Mouse (Mus musculus) megakaryocyte progenitor cell, adult 5-6 weeks (primary cell): ENCODE measurements around the gene Gas7. TPM values are rescaled to one million over a fixed set of nuclear protein-coding genes. Genes with fewer than 3 reads are reported as not detected.
A peak's percentile ranks its signal among the peaks of the same experiment; 100 is the strongest.

Experiments used
- ATAC-seq: replicated peaks from 2 replicates; pipeline ENCODE4 v1.8.0; 2016; ENCODE audit warnings: mild to moderate bottlenecking, moderate TSS enrichment, inconsistent platforms; ENCODE audit not compliant: poor library complexity
- total RNA-seq, 2 experiments: library from RNA; stranded (forward) in 1 of 2; stranded (reverse) in 1 of 2; fragments of 157-497, 149-512 nt in 1 of 2; fragments of 200-1000 nt in 1 of 2; gene quantifications; 2 replicates each; pipeline versions ENCODE4 v1.2.3 to v1.2.4; 2015 to 2017

The Gas7 gene
- total RNA-seq (2015): 10.0 and 15.0 TPM in 2 replicates
- 8.7 and 13.2 TPM in 2 replicates for total RNA-seq (2017)

GRCm38 (mm10) chr11:67454874-67455526 lies at the start of gene Gas7:
Gene Gas7, plus strand, starts transcription at chr11:67455437.
- ATAC-seq: peak; percentile 10; the same call in 1 of the 2 replicates

DNA sequence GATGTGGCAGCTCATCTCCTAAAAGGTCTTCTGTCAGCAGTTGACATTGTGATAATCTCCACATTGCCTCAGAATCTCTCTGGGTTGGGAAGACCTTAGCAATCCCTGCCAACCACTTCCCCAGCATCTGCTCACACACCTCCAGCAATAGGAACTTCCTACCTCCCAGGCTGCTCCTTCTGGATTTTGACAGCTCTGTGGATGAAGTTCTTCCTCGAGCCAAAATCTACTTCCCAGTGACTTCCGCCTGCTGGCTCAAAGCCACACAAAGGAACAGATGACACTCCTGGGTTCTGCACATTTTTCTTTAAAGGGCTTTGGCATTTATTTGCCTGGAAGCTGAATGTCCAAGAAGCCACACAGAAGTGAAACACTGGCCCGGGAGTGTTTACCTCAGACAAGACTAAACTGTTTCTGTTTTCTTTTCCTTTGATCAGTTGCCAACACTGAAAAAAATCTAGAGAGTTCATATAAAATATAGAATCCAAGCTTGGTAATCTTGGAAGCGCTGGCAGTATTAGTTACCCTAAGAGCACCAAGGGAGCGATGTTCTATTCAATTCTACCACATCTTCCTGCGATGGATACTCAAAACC lies 40.8 kb upstream of the Gas7 start:
- no peak for ATAC-seq

- ATAC-seq: no peak
Observed at GRCm38 (mm10) chr11:67423575-67423974, 31.7 kb upstream of the Gas7 start.

DNA sequence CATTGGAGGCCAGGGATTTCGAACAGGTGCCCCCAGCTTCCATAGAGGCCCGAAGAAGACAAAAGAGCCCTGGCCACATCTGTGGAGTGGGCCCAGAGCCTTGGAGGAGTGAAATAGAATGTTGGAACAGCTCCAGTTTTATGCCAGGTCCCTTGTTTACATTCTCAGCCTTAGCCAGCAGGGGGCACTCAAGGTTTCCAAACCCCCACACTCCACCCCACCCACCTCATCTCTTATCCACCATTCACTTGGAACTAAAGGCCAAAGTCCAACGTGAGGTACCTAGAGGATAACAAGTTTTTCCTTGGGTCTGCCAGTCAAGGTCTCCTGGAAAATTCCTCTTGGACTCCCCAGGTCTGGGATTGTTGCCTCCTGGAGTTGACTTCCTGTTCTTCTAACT lies 27.0 kb upstream of the Gas7 start:
- ATAC-seq: peak; percentile 77

- peak; percentile 31; the same call in 1 of the 2 replicates for ATAC-seq
Observed at GRCm38 (mm10) chr11:67429836-67430235, 25.4 kb upstream of the Gas7 start.

DNA sequence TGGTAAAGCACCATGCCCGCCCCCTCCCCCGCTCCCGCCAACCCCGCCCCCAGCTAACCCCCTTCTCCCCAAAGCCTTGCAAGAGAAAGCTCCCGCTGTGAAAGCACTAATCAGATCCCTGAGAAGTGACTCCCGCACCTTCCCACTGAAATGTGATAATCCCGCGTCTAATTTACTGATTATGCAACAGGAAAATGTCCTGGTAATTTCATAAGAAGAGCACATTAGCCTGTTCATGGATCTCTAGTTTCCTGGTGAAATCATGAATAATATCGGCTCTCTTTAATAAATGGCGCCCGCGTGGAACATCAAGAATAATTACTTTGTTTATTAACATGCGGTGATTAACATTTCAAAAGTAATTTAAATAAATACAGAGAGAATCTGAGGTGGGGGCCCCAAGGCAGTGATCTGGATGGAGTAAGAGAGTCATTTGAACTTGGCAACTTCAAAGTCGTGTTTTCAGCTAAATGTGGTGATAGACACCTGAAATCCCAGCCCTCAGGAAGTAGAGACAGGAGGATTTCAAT lies 24.1 kb upstream of the Gas7 start:
- no peak for ATAC-seq

GRCm38 (mm10) chr11:67431864-67432263 lies 23.4 kb upstream of the Gas7 start:
- no peak for ATAC-seq

DNA sequence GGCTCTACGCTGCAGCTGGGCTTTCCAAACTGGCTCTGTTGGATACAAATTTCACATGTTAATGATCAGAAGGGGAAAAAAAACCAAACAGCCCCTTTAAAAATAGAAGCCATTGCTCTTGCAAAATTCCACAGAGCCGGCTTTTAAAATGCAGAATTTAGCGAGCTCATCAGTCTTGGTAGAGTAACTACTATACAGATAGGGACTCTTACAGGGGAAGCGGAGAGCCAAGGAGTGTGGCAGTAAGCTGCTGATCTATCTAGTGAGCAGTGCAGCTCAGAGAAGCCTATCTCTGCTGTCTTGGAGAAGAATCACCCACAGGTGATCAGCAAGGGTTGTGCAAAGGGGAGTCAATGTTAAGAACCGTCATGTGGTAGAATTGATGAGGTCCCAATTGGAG lies 21.5 kb upstream of the Gas7 start:
- no peak for ATAC-seq

DNA sequence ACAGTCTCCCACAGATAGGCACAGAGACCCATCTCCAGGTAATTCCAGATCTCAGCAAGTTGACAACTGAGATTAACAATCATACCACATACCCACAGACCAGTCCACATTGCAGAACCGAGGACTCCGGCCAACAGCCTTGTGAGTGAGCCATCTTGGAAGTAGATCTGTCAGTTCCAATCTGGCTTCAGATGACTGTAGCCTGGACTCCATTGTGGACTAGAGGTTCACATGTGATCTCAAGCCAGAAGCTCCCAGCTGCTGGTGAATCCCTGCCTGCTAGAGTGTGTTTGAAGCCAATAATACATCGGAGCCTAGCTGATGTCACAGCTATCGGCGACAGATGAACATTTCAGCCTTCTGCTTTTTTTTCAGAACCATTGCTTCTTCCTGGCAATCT lies 16.5 kb upstream of the Gas7 start:
- ATAC-seq: no peak

DNA sequence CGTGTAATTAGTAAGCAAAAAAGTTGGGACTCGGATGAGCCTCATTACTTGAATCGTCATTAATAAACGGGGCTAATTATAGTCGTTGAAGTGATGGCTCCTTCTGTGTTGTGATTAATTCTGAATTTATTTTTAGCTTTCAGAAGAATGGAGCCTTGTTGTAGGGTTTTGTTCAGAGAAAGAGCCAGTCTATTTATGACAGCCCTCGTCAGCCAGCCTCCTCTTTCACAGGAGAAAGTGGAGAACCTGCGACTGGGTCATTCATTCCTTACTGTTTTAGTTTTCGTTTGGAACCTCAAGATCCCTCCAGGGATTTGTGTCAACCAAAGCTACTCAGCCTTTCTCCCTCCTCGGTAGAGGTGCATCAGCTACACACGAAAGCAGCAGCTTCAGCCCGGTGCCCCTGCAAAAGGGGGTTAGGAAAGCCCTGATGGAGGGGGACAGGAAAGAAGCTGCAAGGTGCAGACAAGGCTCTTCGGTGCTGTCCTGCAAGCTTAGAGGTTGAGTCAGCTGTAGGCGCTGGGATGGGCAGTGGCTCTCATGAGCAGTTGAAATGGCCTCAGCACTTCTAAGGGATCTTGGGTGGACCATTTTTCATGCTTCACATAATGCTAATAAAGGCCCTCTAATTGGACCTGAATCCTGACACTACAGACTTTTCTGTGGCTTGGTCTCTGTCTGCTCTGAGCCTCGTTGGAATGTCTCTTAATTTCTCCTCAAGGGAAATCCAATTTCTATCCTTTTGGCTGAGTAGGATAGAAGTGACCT lies 10.0 kb upstream of the Gas7 start:
- no peak for ATAC-seq

- ATAC-seq: peak; percentile 48
Observed at GRCm38 (mm10) chr11:67451525-67451924, 3.7 kb upstream of the Gas7 start.

DNA sequence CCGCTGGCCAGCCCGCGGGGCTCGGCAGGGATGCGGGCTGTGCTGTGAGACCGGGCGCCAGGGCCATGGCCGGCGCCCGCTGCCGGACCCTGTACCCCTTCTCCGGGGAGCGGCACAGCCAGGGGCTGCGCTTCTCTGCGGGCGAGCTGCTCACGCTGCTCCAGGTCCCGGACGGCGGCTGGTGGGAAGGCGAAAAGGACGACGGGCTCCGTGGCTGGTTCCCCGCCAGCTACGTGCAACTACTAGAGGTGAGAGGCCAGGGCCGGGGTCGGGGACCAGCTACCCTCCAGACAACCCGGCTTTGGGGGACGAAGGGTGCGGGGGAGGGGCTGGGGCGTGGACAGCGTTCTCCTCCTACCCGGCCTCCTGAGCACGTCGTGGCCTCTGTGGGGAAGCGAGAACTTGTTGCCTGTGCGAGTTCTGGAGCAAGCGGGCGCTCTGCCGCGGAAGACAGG lies 317 bp downstream of the Gas7 start:
- no peak for ATAC-seq

- no peak for ATAC-seq
Observed at GRCm38 (mm10) chr11:67456029-67456428, 792 bp downstream of the Gas7 start.

DNA sequence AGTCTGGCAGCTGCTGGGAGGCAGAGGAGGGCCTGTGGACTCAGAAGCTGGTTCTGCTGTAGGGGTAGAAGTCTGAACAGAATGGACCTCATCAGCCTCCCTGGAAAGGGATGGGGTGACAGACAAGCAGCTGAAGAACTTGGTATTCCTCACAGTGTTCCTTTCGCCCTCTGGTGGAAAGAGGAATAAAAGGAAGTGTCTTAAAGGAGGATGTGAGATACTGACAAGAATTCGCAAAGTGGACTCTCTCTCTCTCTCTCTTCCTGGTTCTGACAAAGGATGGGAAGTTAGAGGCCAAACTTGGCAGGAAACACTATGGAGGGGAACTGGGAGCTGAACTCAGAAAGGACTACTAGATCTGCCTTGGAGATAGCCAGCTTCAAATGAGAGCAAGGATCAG lies 2.9 kb downstream of the Gas7 start:
- peak; percentile 51 for ATAC-seq

- ATAC-seq: no peak
Observed at GRCm38 (mm10) chr11:67467132-67467531, 11.9 kb downstream of the Gas7 start.

DNA sequence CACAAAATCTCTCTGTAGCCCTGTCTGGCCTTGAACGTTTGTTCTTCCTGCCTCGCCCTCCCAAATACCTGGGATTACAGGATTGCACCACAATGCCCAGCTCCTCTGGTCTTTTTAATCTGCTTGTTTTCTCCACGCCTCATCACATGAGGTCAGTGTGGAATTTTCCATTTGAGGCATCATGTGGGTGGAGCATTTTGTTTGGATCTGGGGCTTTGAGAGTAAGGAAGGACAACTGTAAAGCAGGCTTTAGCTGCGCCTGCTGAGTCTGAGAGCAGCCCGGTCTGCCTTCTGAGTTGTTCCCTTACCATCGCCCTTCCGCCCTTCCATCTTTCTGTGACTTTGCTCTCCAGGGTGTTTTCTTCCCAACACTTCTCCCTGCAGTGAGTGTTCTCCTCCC lies 13.6 kb downstream of the Gas7 start:
- no peak for ATAC-seq

- no peak for ATAC-seq
Observed at GRCm38 (mm10) chr11:67474590-67474989, 19.4 kb downstream of the Gas7 start.

GRCm38 (mm10) chr11:67479534-67479933 lies 24.3 kb downstream of the Gas7 start:
- ATAC-seq: peak; percentile 72

DNA sequence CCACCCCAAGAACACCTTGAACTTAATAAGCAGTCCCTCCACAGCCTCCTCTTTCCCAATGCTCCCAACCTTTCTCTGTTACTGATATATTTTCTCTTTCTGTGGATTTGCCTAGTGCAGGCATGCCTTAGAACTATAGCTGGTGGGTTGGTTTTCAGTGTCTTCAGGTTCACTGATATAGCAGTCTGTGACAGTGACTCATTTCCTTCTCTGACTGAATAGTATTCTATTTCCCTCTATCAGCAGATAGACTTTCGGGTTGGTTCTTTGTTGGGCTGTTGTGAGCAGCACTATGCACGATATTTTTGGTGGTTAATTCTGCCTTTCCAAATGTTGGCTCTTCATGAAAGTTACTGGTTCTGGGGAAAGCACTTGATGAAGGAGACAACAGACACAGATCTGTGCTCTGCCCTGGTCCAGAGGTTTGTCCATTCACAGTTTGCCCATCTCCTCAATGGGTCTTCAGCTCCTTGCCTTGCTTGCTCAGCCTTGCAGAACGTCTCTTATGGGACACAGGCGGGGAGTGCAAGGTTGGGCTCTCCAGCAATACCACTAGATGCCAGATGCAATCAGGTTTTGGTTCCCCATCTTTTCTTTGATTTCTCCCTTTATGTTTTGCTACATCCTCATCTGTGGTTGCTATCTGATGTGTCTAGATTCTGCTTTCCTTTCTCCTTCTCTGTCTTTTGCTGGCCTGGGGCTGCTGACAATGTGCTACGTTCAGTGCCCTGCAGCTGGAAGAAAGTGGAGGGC lies 25.1 kb downstream of the Gas7 start:
- peak; percentile 49 for ATAC-seq

DNA sequence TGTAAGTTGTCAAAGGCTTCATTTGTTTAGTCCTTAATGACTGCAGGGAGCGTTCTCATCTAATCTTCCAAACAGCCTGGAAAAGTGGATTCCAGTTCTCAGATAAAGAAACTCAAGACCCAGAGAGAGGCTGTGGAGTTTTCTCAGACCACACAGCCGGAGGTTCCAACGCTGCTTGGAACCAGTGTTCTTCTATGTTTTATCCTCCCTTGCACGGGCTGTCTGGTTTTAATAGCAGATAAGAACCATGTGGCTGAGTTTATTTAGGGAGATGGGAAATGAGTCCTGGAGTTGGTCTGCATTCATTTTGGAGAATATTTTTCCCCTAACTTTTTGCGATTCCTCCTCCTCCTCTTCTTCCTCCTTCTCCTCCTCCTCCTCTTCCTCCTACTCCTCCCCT lies 26.5 kb downstream of the Gas7 start:
- no peak for ATAC-seq

GRCm38 (mm10) chr11:67482217-67482760 lies 27.1 kb downstream of the Gas7 start:
- ATAC-seq: peak; percentile 71
